Mouse (Mus musculus) kidney, postnatal 0 days (tissue): ENCODE data around the gene Itgb5. TPM values are rescaled to one million over a fixed set of nuclear protein-coding genes. Genes with fewer than 3 reads are reported as not detected.

ENCODE experiments used
- ATAC-seq: fragments of 200-750 bp; cut with Nextera tagmentation; replicated peaks from 2 replicates; pipeline ENCODE4 v1.8.0; 2017; ENCODE audit warnings: low read depth, moderate number of reproducible peaks, moderate TSS enrichment, moderate library complexity; ENCODE audit not compliant: low FRiP score
- DNase-seq: peaks from one replicate; pipeline ENCODE4 v3.0.0-alpha.2; 2016; ENCODE audit warnings: low spot score
- H3K27ac ChIP-seq: fragments of 300-500 bp; sonication (generic); 2 replicates; pipeline ENCODE4 v1.5.1; 2014; ENCODE audit warnings: mild to moderate bottlenecking
- H3K27me3 ChIP-seq: fragments of 300-500 bp; sonication (generic); 2 replicates; pipeline ENCODE4 v1.6.1; 2014; ENCODE audit warnings: low read length, mixed read lengths; ENCODE audit not compliant: insufficient read depth
- H3K36me3 ChIP-seq: fragments of 300-500 bp; sonication (generic); 2 replicates; pipeline ENCODE4 v1.6.1; 2014; ENCODE audit warnings: low read length, mixed read lengths; ENCODE audit not compliant: insufficient read depth
- H3K4me1 ChIP-seq: fragments of 300-500 bp; sonication (generic); replicated peaks from 2 replicates; pipeline ENCODE4 v1.6.1; 2014; ENCODE audit warnings: antibody characterized with exemption, low read length, mixed read lengths; ENCODE audit not compliant: insufficient read depth
- H3K4me2 ChIP-seq: fragments of 300-500 bp; sonication (generic); 2 replicates; pipeline ENCODE4 v1.6.1; 2014; ENCODE audit warnings: mild to moderate bottlenecking, low read length, moderate library complexity, mixed read lengths
- H3K4me3 ChIP-seq: fragments of 300-500 bp; sonication (generic); replicated peaks from 2 replicates; pipeline ENCODE4 v1.5.1; 2014; ENCODE audit warnings: low read depth, low read length
- H3K9ac ChIP-seq: fragments of 300-500 bp; sonication (generic); 2 replicates; pipeline ENCODE4 v1.6.1; 2014; ENCODE audit warnings: low read depth, low read length
- H3K9me3 ChIP-seq: fragments of 300-500 bp; sonication (generic); replicated peaks from 2 replicates; pipeline ENCODE4 v1.6.1; 2016; ENCODE audit warnings: low read length, inconsistent platforms, mixed read lengths
- CTCF ChIP-seq: IDR thresholded peaks from 2 replicates; pipeline ENCODE4 v1.5.1; 2016; ENCODE audit warnings: antibody characterized with exemption, low read depth, mild to moderate bottlenecking, moderate library complexity
- WGBS: fragments of 180-500 bp; shearing (Covaris S2); extraction: QIAGEN DNeasy Blood & Tissue Kit; methylation state at CpG from one replicate; pipeline ENCODE4 v1.1.7; 2014; 5-methylcytosine and 5-hydroxymethylcytosine counted together
- polyA plus RNA-seq: library from polyadenylated mRNA; unstranded; fragments of >200 nt; fragmentation: Nextera tagmentation; extraction: Ambion mirVana; gene quantifications from 2 replicates; pipeline ENCODE4 v1.2.1, GENCODE M21; 2015

The Itgb5 gene
- polyA plus RNA-seq, 1 experiment from 2014 or later: 53.2 TPM

DNA sequence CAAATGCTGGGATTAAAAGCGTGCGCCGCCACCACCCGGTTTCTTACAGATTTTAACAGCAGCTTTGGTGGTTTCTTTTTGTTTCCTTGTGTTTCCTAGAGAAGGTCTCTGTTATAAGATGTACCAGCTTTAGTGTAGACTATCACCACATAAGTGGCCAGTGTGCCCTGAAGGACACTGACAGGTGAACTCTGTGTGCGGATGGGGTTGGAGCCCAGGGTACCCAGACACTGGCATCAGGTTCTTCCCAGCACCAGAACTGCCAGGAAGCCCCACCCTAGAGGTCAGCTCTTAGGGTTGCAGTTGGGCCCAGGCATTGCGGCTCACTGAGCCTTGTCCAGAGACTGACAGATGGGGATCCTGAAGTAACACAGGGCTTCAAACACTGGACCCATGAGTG, 113.9 kb downstream of the Itgb5 start:
- H3K9ac ChIP-seq: no peak overlapping the region
- 98% methylated on average over 6 of the region's 6 CpGs for WGBS
- no peak for TF ChIP-seq CTCF
- ATAC-seq (no peak), DNase-seq (no peak)
- peaks cover 30% of the 10 kb centered on the region for H3K4me1 ChIP-seq
- H3K4me2 ChIP-seq: no peak overlapping the region
- H3K27me3 ChIP-seq: no peaks in the 10 kb centered on the region
- 0 out of 2 replicates have a peak, but pooled peaks cover 3% of the 10 kb centered on the region for H3K36me3 ChIP-seq
- no peaks in the 10 kb centered on the region for H3K9me3 ChIP-seq
- no peak overlapping the region for H3K27ac ChIP-seq
- no peak overlapping the region for H3K4me3 ChIP-seq

DNA sequence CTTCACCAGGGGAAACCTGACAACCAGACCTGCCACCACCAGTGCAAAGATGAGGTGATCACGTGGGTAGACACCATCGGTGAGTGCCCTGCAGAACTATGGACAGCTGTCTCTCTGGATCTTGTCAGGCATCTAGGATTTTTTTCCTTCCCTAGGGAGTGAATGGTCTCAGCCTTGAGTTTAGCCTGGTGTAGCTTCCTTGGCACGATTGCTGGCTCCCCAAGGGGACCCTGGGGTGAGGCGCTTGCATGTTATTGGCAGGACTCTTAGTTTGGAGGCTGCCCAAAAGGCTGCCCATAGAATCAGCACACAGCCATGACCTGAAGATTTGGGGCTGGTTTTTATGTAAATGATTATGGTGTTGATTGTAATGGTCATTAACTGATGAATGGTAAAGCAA, 114.7 kb downstream of the Itgb5 start:
- Histone ChIP-seq H3K36me3 (0 out of 2 replicates have a peak, but pooled peaks cover 3% of the 10 kb centered on the region), H3K27me3 (no peaks in the 10 kb centered on the region), H3K4me2 (no peak overlapping the region), H3K27ac (no peak overlapping the region), H3K4me3 (no peak overlapping the region), H3K4me1 (peaks cover 27% of the 10 kb centered on the region), H3K9me3 (no peaks in the 10 kb centered on the region), H3K9ac (no peak overlapping the region)
- DNase-seq: no peak
- no peak for ATAC-seq
- TF ChIP-seq CTCF: no peak
- WGBS: 89% methylated on average over 4 of the region's 4 CpGs

- Histone ChIP-seq H3K36me3 (0 out of 2 replicates have a peak, but pooled peaks cover 3% of the 10 kb centered on the region), H3K4me3 (no peak overlapping the region), H3K27me3 (no peaks in the 10 kb centered on the region), H3K27ac (0 out of 2 replicates have a peak overlapping the region, but pooled peaks have one; percentile 1), H3K9me3 (no peaks in the 10 kb centered on the region), H3K4me1 (peaks cover 27% of the 10 kb centered on the region), H3K4me2 (no peak overlapping the region), H3K9ac (no peak overlapping the region)
- peak; percentile 73 for DNase-seq
- no peak for ATAC-seq
- 26% methylated on average over 6 of the region's 6 CpGs for WGBS
- TF ChIP-seq CTCF: no peak
Measured at GRCm38 (mm10) chr16:33944772-33945171, 115.3 kb downstream of the Itgb5 start.

DNA sequence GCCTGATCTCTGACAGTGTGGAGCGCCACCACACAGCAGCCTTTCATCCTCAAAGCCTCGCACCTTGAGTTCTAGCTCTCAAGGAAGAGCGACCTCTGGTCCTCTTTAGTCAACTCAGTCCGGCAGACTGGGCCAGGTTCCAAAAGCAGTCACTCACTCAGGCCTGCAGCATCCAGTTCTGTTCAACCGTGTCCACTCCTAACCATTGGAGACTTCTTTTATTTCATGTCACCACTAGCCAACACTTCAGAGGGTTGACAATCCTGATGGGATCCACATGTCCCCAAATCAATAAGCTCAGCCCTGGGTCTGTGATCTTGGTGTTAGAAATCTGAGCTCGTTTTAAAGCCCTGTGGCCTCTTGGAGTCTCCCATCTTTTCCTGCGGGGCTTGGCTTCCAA, 116.6 kb downstream of the Itgb5 start:
- Histone ChIP-seq H3K36me3 (0 out of 2 replicates have a peak, but pooled peaks cover 3% of the 10 kb centered on the region), H3K4me1 (peaks cover 25% of the 10 kb centered on the region), H3K27me3 (no peaks in the 10 kb centered on the region), H3K9me3 (no peaks in the 10 kb centered on the region), H3K4me2 (no peak overlapping the region), H3K9ac (no peak overlapping the region), H3K4me3 (no peak overlapping the region), H3K27ac (no peak overlapping the region)
- DNase-seq: no peak
- WGBS: 34% methylated on average over 7 of the region's 7 CpGs
- TF ChIP-seq CTCF: 0 out of 2 replicates have a peak, but pooled peaks have one; percentile 4
- ATAC-seq: 0 out of 2 replicates have a peak, but pooled peaks have one; percentile 8

DNA sequence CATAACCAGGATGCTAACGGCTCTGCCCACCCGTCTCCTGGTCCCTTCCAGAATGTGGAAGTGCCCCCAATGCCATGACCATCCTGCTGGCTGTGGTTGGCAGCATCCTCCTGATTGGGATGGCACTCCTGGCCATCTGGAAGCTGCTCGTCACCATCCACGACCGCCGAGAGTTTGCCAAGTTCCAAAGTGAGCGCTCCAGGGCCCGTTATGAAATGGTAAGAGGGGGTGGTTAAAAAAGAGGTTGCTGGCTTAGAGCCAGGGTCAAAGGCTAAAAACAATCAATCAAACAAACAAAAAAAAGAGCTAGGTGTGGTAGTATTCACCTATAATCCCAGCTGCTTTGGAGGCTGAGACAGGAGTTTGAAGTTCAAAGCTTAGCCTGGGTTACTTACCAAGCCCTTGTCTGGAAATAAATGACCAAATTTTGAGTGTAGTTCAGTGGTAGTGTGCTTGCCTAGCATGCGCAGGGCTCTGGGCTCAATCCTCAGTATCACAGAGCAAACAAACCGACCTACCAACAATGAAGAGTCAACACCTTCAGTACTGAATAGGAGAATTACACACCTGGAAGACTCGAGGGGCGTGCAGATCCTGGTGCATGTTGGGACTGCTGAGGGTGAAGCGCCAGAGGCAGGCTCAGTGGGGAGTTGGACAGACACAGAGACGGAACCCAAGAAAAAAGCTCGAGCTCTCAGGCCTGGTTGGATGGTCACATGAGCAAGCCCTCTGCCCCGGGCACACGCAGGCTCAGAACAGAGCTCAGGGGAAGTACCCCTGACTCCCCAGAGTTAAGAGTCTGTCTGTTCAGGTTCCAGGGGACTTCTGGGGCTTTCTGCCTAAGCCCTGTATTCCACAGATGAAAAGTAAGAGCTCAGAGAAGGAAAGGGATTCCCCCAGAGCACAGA, 118.5 kb downstream of the Itgb5 start:
- Histone ChIP-seq H3K9me3 (no peaks in the 10 kb centered on the region), H3K36me3 (0 out of 2 replicates have a peak, but pooled peaks cover 3% of the 10 kb centered on the region), H3K27me3 (no peaks in the 10 kb centered on the region), H3K4me1 (0 out of 2 replicates have a peak, but pooled peaks cover 7% of the 10 kb centered on the region), H3K4me2 (no peak overlapping the region), H3K27ac (no peak overlapping the region), H3K4me3 (no peak overlapping the region), H3K9ac (no peak overlapping the region)
- 86% methylated on average over 17 of the region's 17 CpGs for WGBS
- ATAC-seq (no peak), DNase-seq (no peak)
- TF ChIP-seq CTCF: no peak

- H3K4me3 ChIP-seq: no peak overlapping the region
- 83% methylated on average over 6 of the region's 6 CpGs for WGBS
- H3K27me3 ChIP-seq: no peaks in the 10 kb centered on the region
- no peaks in the 10 kb centered on the region for H3K4me1 ChIP-seq
- no peak overlapping the region for H3K9ac ChIP-seq
- DNase-seq (no peak), ATAC-seq (no peak)
- H3K9me3 ChIP-seq: no peaks in the 10 kb centered on the region
- peak; percentile 16; the same call in 1 of the 2 replicates for TF ChIP-seq CTCF
- H3K27ac ChIP-seq: no peak overlapping the region
- peaks cover 12% of the 10 kb centered on the region; the same call in 1 of the 2 replicates for H3K36me3 ChIP-seq
- H3K4me2 ChIP-seq: no peak overlapping the region
Measured at GRCm38 (mm10) chr16:33950386-33950785, 120.9 kb downstream of the Itgb5 start.
